In the genomic region with DNA sequence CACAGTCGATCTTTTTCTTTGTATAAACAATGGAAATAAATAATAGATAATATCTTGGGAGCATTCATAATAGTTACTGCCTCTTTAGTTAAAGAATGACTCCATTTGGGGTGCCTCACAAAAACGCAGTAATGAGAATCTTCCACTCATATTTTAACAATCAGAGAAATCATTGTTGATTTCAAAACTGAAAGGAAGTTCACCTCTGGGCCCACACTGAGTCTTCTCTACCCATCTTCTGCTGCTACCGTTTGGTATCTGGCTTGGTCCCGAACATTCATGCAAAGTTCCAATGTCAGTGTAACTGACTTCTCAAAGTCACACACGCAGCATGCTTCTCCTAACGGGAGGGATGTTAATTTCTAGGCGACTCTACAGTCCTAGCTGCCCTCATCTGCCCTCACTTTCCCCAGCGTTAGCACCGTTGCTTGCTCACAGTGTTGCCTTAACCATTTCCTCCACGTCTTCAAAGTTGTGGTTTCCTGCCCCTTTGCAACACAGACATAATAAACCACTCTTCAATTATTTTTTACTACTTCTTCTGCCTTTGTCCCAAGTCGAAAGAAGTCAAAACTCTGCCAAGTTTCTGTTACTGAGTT, we compare ENCODE assay signal across 17 mouse cellular contexts. TPM values are rescaled to one million over a fixed set of nuclear protein-coding genes. Genes with fewer than 3 reads are reported as not detected.
DNase-seq lines count a peak whose midpoint lies in the region; ATAC-seq and TF ChIP-seq lines count a peak whose summit lies in the region.
"Had no signal": no experiment of that assay in that cellular context is flagged by ENCODE, and none has a peak within 500 bp of the region (broad histone marks: within the 10 kb centered on the region; RNA-seq: fewer than 3 reads in every experiment).

No protein-coding gene starts in this region.

- H3K27ac ChIP-seq in kidney, postnatal 0 days: no peak overlapping the region
- H3K27ac ChIP-seq in kidney, embryonic 16.5 days (ENCODE audit: low read length): no peak overlapping the region
- H3K27ac ChIP-seq in thymus, adult 2 months (ENCODE audit: control insufficient read depth, insufficient read depth, low read length): peak overlapping the region; percentile 65
- H3K27ac ChIP-seq in midbrain, postnatal 0 days (ENCODE audit: low read depth, low read length): no peak overlapping the region
- no peak overlapping the region for H3K27ac ChIP-seq in cerebellum, adult 2 months (ENCODE audit: insufficient read depth, low read length)
- H3K27ac ChIP-seq: embryonic facial prominence, embryonic 15.5 days; hindbrain, embryonic 15.5 days; left cerebral cortex, adult 2 months had no signal

- H3K27me3 ChIP-seq in kidney, postnatal 0 days (ENCODE audit: insufficient read depth, low read length): no peaks in the 10 kb centered on the region
- no peaks in the 10 kb centered on the region for H3K27me3 ChIP-seq in kidney, embryonic 16.5 days (ENCODE audit: insufficient read depth, low read length)
- H3K27me3 ChIP-seq in thymus, adult 2 months (ENCODE audit: control insufficient read depth, insufficient read depth, low read length): no peaks in the 10 kb centered on the region
- no peaks in the 10 kb centered on the region for H3K27me3 ChIP-seq in midbrain, postnatal 0 days (ENCODE audit: insufficient read depth, low read length)
- H3K27me3 ChIP-seq in cerebellum, adult 2 months (ENCODE audit: control insufficient read depth, insufficient read depth, low read length): no peaks in the 10 kb centered on the region
- H3K27me3 ChIP-seq: embryonic facial prominence, embryonic 15.5 days; hindbrain, embryonic 15.5 days had no signal

- H3K9ac ChIP-seq in kidney, postnatal 0 days (ENCODE audit: low read depth, low read length): no peak overlapping the region
- H3K9ac ChIP-seq in kidney, embryonic 16.5 days (replicated peaks; ENCODE audit: low read length): no peak overlapping the region
- no peak overlapping the region for H3K9ac ChIP-seq in midbrain, postnatal 0 days (replicated peaks; ENCODE audit: low read length, poor library complexity, severe bottlenecking)
- H3K9ac ChIP-seq: embryonic facial prominence, embryonic 15.5 days; hindbrain, embryonic 15.5 days had no signal

- DNase-seq in kidney, postnatal 0 days (ENCODE audit: low spot score): peak; percentile 11
- DNase-seq in CD4-positive, CD25-positive, alpha-beta regulatory T cell, adult 2 months (ENCODE audit: low read depth, low spot score): peak; percentile 82
- peak; percentile 63 for DNase-seq in thymus, adult 2 months
- no peak for DNase-seq in midbrain, postnatal 0 days (ENCODE audit: low spot score)
- DNase-seq in right cerebral cortex, postnatal 10 days (ENCODE audit: low spot score in 2 of 2): no peak
- DNase-seq in cerebellum, adult 2 months: no peak
- DNase-seq: cerebellum, postnatal 14 days; kidney, postnatal 10 days had no signal

- H3K4me1 ChIP-seq in kidney, postnatal 0 days (replicated peaks; ENCODE audit: insufficient read depth, low read length): no peaks in the 10 kb centered on the region
- no peaks in the 10 kb centered on the region for H3K4me1 ChIP-seq in kidney, embryonic 16.5 days (ENCODE audit: insufficient read depth, low read length)
- H3K4me1 ChIP-seq in thymus, adult 2 months (replicated peaks; ENCODE audit: control insufficient read depth, insufficient read depth, low read length): peaks cover 23% of the 10 kb centered on the region
- no peaks in the 10 kb centered on the region for H3K4me1 ChIP-seq in midbrain, postnatal 0 days (ENCODE audit: insufficient read depth, low read length)
- no peaks in the 10 kb centered on the region; the same call in 1 of the 2 replicates for H3K4me1 ChIP-seq in cerebellum, adult 2 months (ENCODE audit: control insufficient read depth, insufficient read depth, low read length)
- H3K4me1 ChIP-seq: embryonic facial prominence, embryonic 15.5 days; hindbrain, embryonic 15.5 days had no signal

- H3K9me3 ChIP-seq in kidney, postnatal 0 days (replicated peaks; ENCODE audit: low read length): no peaks in the 10 kb centered on the region
- no peaks in the 10 kb centered on the region for H3K9me3 ChIP-seq in kidney, embryonic 16.5 days (ENCODE audit: low read length)
- no peaks in the 10 kb centered on the region for H3K9me3 ChIP-seq in midbrain, postnatal 0 days (ENCODE audit: low read length)
- H3K9me3 ChIP-seq: embryonic facial prominence, embryonic 15.5 days; hindbrain, embryonic 15.5 days had no signal

- TF ChIP-seq POLR2A in thymus, adult 2 months (IDR thresholded peaks at IDR 0.05; ENCODE audit: control insufficient read depth, extremely low read depth, insufficient read depth, low read length, poor library complexity): no peak
- no peak for TF ChIP-seq POLR2A in cerebellum, adult 2 months (IDR thresholded peaks at IDR 0.05; ENCODE audit: borderline replicate concordance, insufficient read depth, low read length)

- no peak for TF ChIP-seq CTCF in kidney, postnatal 0 days (IDR thresholded peaks at IDR 0.05; ENCODE audit: low read depth)
- TF ChIP-seq CTCF in thymus, adult 2 months (IDR thresholded peaks at IDR 0.05; ENCODE audit: borderline replicate concordance, control insufficient read depth, extremely low read depth, insufficient read depth, low read length, poor library complexity): no peak
- TF ChIP-seq CTCF in midbrain, postnatal 0 days (IDR thresholded peaks at IDR 0.05): no peak
- TF ChIP-seq CTCF in cerebellum, adult 2 months (IDR thresholded peaks at IDR 0.05; ENCODE audit: borderline replicate concordance, insufficient read depth, low read depth, low read length): no peak

- 50% methylated on average over 11 of the region's 11 CpGs for WGBS in kidney, postnatal 0 days
- 46% methylated on average over 11 of the region's 11 CpGs for WGBS in kidney, embryonic 16.5 days
- 7% methylated on average over 11 of the region's 11 CpGs for WGBS in thymus, adult 2 months
- 32% methylated on average over 11 of the region's 11 CpGs for WGBS in midbrain, postnatal 0 days
- WGBS in cerebellum, adult 2 months: 30% methylated on average over 11 of the region's 11 CpGs

- H3K36me3 ChIP-seq in kidney, postnatal 0 days (ENCODE audit: insufficient read depth, low read length): no peaks in the 10 kb centered on the region
- H3K36me3 ChIP-seq in kidney, embryonic 16.5 days (ENCODE audit: insufficient read depth, low read length): no peaks in the 10 kb centered on the region
- no peaks in the 10 kb centered on the region for H3K36me3 ChIP-seq in thymus, adult 2 months (ENCODE audit: control insufficient read depth, insufficient read depth, low read length)
- no peaks in the 10 kb centered on the region for H3K36me3 ChIP-seq in midbrain, postnatal 0 days (ENCODE audit: insufficient read depth, low read length)
- H3K36me3 ChIP-seq: embryonic facial prominence, embryonic 15.5 days; hindbrain, embryonic 15.5 days had no signal

- ATAC-seq in kidney, postnatal 0 days (replicated peaks; ENCODE audit: low FRiP score, low read depth): no peak
- no peak for ATAC-seq in kidney, embryonic 16.5 days (ENCODE audit: low FRiP score, low TSS enrichment)
- peak; percentile 88 for ATAC-seq in inflammation-experienced regulatory T-cells, adult 6 months
- ATAC-seq in midbrain, postnatal 0 days (ENCODE audit: low FRiP score): no peak

- H3K4me3 ChIP-seq in kidney, postnatal 0 days (replicated peaks; ENCODE audit: low read depth, low read length): no peak overlapping the region
- no peak overlapping the region for H3K4me3 ChIP-seq in kidney, embryonic 16.5 days (ENCODE audit: low read length)
- peak overlapping the region; percentile 14; the same call in 1 of the 2 replicates for H3K4me3 ChIP-seq in thymus, adult 2 months (ENCODE audit: control insufficient read depth, insufficient read depth, low read length)
- no peak overlapping the region for H3K4me3 ChIP-seq in midbrain, postnatal 0 days (ENCODE audit: low read depth, low read length)
- H3K4me3 ChIP-seq in cerebellum, adult 2 months (replicated peaks; ENCODE audit: insufficient read depth, low read depth, low read length): no peak overlapping the region
- H3K4me3 ChIP-seq: embryonic facial prominence, embryonic 15.5 days; hindbrain, embryonic 15.5 days; left cerebral cortex, adult 2 months had no signal

- no peak overlapping the region for H3K4me2 ChIP-seq in kidney, postnatal 0 days (ENCODE audit: low read length)
- no peak overlapping the region for H3K4me2 ChIP-seq in kidney, embryonic 16.5 days (replicated peaks; ENCODE audit: low read depth, low read length)
- no peak overlapping the region for H3K4me2 ChIP-seq in midbrain, postnatal 0 days (ENCODE audit: low read depth, low read length, poor library complexity, severe bottlenecking)
- H3K4me2 ChIP-seq: embryonic facial prominence, embryonic 15.5 days; heart, embryonic 11.5 days; hindbrain, embryonic 15.5 days; midbrain, embryonic 11.5 days had no signal

RNA-seq across cellular contexts. Expression of gene Xcl1, which starts 24.6 kb away (rescaled TPM):
- not detected in 2 replicates for polyA plus RNA-seq in kidney, postnatal 0 days (2015; fragmentation: Nextera tagmentation; extraction: Ambion mirVana)
- not detected in 2 replicates for polyA plus RNA-seq in kidney, embryonic 16.5 days (2015; fragmentation: Nextera tagmentation; extraction: Ambion mirVana)
- polyA plus RNA-seq in inflammation-experienced regulatory T-cells, adult 6 months (2017; shearing (Covaris generic)): 100 to 1,000 TPM in 1 of 3 experiments, 10 to 100 TPM in 1, 1 to 10 TPM in 1; 9.6 to 126 (median 11.3) TPM
- polyA plus RNA-seq in thymus, adult 2 months (2012; rRNA removed): 1.9 and 2.8 TPM in 2 replicates
- not detected in 2 replicates for total RNA-seq in midbrain, postnatal 0 days (2014; rRNA removed)
- polyA plus RNA-seq in midbrain, postnatal 0 days (2015; fragmentation: Nextera tagmentation; extraction: Ambion mirVana): not detected in 2 replicates
- not detected in 2 replicates for polyA plus RNA-seq in cerebellum, adult 2 months (2012; rRNA removed)
- total RNA-seq: left cerebral cortex, adult 2 months had no signal
- polyA plus RNA-seq: brain, embryonic 14.5 days; embryonic facial prominence, embryonic 15.5 days; heart, embryonic 11.5 days; hindbrain, embryonic 15.5 days; midbrain, embryonic 11.5 days; stomach, embryonic 14.5 days had no signal

Comparison
In these comparisons a context has a peak if more than half of its experiments do, and no peak if none do; other contexts are left out.
1. DNase-seq: peak in kidney, postnatal 0 days (single experiment), CD4-positive, CD25-positive, alpha-beta regulatory T cell, adult 2 months (single experiment) and thymus, adult 2 months (single experiment); none in midbrain, postnatal 0 days (single experiment), right cerebral cortex, postnatal 10 days (0 of 2) and cerebellum, adult 2 months (0 of 2).